Mouse (Mus musculus) forebrain, embryonic 16.5 days (tissue): ENCODE measurements around the gene Rab42. TPM values are rescaled to one million over a fixed set of nuclear protein-coding genes. Genes with fewer than 3 reads are reported as not detected.

Source experiments
- ATAC-seq: fragments of 200-750 bp; cut with Nextera tagmentation; 2 replicates; pipeline ENCODE4 v1.8.0; 2017; ENCODE audit warnings: mild to moderate bottlenecking, moderate library complexity
- H3K27ac ChIP-seq: fragments of 300-500 bp; sonication (generic); 2 replicates; pipeline ENCODE4 v1.5.1; 2014; ENCODE audit warnings: low read length, control low read depth
- H3K27me3 ChIP-seq: fragments of 300-500 bp; sonication (generic); replicated peaks from 2 replicates; pipeline ENCODE4 v1.6.1; 2014; ENCODE audit warnings: low read length; ENCODE audit not compliant: control insufficient read depth, insufficient read depth
- H3K36me3 ChIP-seq: fragments of 300-500 bp; sonication (generic); 2 replicates; pipeline ENCODE4 v1.6.1; 2014; ENCODE audit not compliant: control insufficient read depth, insufficient read depth
- H3K4me1 ChIP-seq: fragments of 300-500 bp; sonication (generic); replicated peaks from 2 replicates; pipeline ENCODE4 v1.6.1; 2014; ENCODE audit warnings: low read length; ENCODE audit not compliant: control insufficient read depth, insufficient read depth
- H3K4me2 ChIP-seq: fragments of 300-500 bp; sonication (generic); 2 replicates; pipeline ENCODE4 v1.6.1; 2014; ENCODE audit warnings: mild to moderate bottlenecking, low read length, control low read depth
- H3K4me3 ChIP-seq: fragments of 300-500 bp; sonication (generic); replicated peaks from 2 replicates; pipeline ENCODE4 v1.5.1; 2014; ENCODE audit warnings: mild to moderate bottlenecking, low read length, control low read depth
- H3K9ac ChIP-seq: fragments of 300-500 bp; sonication (generic); replicated peaks from 2 replicates; pipeline ENCODE4 v1.6.1; 2014; ENCODE audit warnings: low read depth, low read length, control low read depth
- H3K9me3 ChIP-seq: fragments of 300-500 bp; sonication (generic); 2 replicates; pipeline ENCODE4 v1.6.1; 2016; ENCODE audit warnings: low read length; ENCODE audit not compliant: control insufficient read depth
- WGBS: fragments of 180-500 bp; shearing (Covaris S2); extraction: QIAGEN DNeasy Blood & Tissue Kit; methylation state at CpG from one replicate; pipeline ENCODE4 v1.1.7; 2014; 5-methylcytosine and 5-hydroxymethylcytosine counted together
- polyA plus RNA-seq: library from polyadenylated mRNA; unstranded; fragments of >200 nt; fragmentation: Nextera tagmentation; extraction: Ambion mirVana; gene quantifications from 2 replicates; pipeline ENCODE4 v1.2.1, GENCODE M21; 2015

The Rab42 gene
- polyA plus RNA-seq, 1 experiment from 2014 or later, result 1.4 TPM

- WGBS, result under 1% methylated on average over 82 of the region's 83 CpGs
- peak overlapping the region; percentile 80 for H3K4me3 ChIP-seq
- H3K27ac ChIP-seq, result 0 out of 2 replicates have a peak overlapping the region, but pooled peaks have one; percentile 21
- H3K4me1 ChIP-seq, result peaks cover 16% of the 10 kb centered on the region
- no peaks in the 10 kb centered on the region for H3K27me3 ChIP-seq
- ATAC-seq, result peak; percentile 91
- peak overlapping the region; percentile 78 for H3K9ac ChIP-seq
- H3K9me3 ChIP-seq, result no peaks in the 10 kb centered on the region
- H3K4me2 ChIP-seq, result peak overlapping the region; percentile 90
- no peaks in the 10 kb centered on the region for H3K36me3 ChIP-seq
These were observed 42.1 kb upstream of the Rab42 start for GRCm38 (mm10) chr4:132345135-132345842.

- Histone ChIP-seq H3K4me3 (peak overlapping the region; percentile 80), H3K36me3 (no peaks in the 10 kb centered on the region), H3K4me2 (peak overlapping the region; percentile 90), H3K4me1 (peaks cover 16% of the 10 kb centered on the region), H3K9ac (peak overlapping the region; percentile 78), H3K27ac (no peak overlapping the region), H3K27me3 (no peaks in the 10 kb centered on the region), H3K9me3 (no peaks in the 10 kb centered on the region)
- WGBS, result 7% methylated on average over 13 of the region's 13 CpGs
- peak; percentile 13; the same call in 1 of the 2 replicates for ATAC-seq
These were observed 41.4 kb upstream of the Rab42 start for GRCm38 (mm10) chr4:132344403-132345134.

GRCm38 (mm10) chr4:132341451-132341850, 38.3 kb upstream of the Rab42 start:
- no peak overlapping the region for H3K4me2 ChIP-seq
- H3K27me3 ChIP-seq, result no peaks in the 10 kb centered on the region
- no peaks in the 10 kb centered on the region for H3K9me3 ChIP-seq
- no peak overlapping the region for H3K27ac ChIP-seq
- no peak overlapping the region for H3K4me3 ChIP-seq
- H3K9ac ChIP-seq, result no peak overlapping the region
- peaks cover 16% of the 10 kb centered on the region for H3K4me1 ChIP-seq
- WGBS, result 91% methylated on average over 3 of the region's 3 CpGs
- no peak for ATAC-seq
- H3K36me3 ChIP-seq, result peaks cover 2% of the 10 kb centered on the region; the same call in 1 of the 2 replicates

GRCm38 (mm10) chr4:132338943-132339342, 35.8 kb upstream of the Rab42 start:
- no peak for ATAC-seq
- no peak overlapping the region for H3K9ac ChIP-seq
- 89% methylated on average over 13 of the region's 13 CpGs for WGBS
- no peaks in the 10 kb centered on the region for H3K27me3 ChIP-seq
- peaks cover 6% of the 10 kb centered on the region for H3K4me1 ChIP-seq
- no peak overlapping the region for H3K4me2 ChIP-seq
- H3K27ac ChIP-seq, result no peak overlapping the region
- H3K36me3 ChIP-seq, result peaks cover 7% of the 10 kb centered on the region
- no peaks in the 10 kb centered on the region for H3K9me3 ChIP-seq
- H3K4me3 ChIP-seq, result no peak overlapping the region

GRCm38 (mm10) chr4:132332880-132333279, 29.7 kb upstream of the Rab42 start:
- H3K27ac ChIP-seq, result no peak overlapping the region
- no peak overlapping the region for H3K9ac ChIP-seq
- WGBS, result 93% methylated on average over 6 of the region's 6 CpGs
- H3K36me3 ChIP-seq, result peaks cover 13% of the 10 kb centered on the region; the same call in 1 of the 2 replicates
- no peaks in the 10 kb centered on the region for H3K27me3 ChIP-seq
- no peak overlapping the region for H3K4me3 ChIP-seq
- H3K4me2 ChIP-seq, result no peak overlapping the region
- peaks cover 11% of the 10 kb centered on the region for H3K4me1 ChIP-seq
- H3K9me3 ChIP-seq, result no peaks in the 10 kb centered on the region
- ATAC-seq, result no peak

- Histone ChIP-seq H3K36me3 (peaks cover 13% of the 10 kb centered on the region; the same call in 1 of the 2 replicates), H3K4me2 (no peak overlapping the region), H3K9me3 (no peaks in the 10 kb centered on the region), H3K4me3 (no peak overlapping the region), H3K27me3 (no peaks in the 10 kb centered on the region), H3K4me1 (peaks cover 12% of the 10 kb centered on the region), H3K27ac (no peak overlapping the region), H3K9ac (no peak overlapping the region)
- no peak for ATAC-seq
- 87% methylated on average over 3 of the region's 3 CpGs for WGBS
These were observed 28.8 kb upstream of the Rab42 start for GRCm38 (mm10) chr4:132331960-132332359.

- Histone ChIP-seq H3K27me3 (no peaks in the 10 kb centered on the region), H3K9me3 (no peaks in the 10 kb centered on the region), H3K36me3 (peaks cover 15% of the 10 kb centered on the region), H3K27ac (peak overlapping the region; percentile 68), H3K4me1 (peaks cover 12% of the 10 kb centered on the region), H3K9ac (peak overlapping the region; percentile 90), H3K4me2 (peak overlapping the region; percentile 79), H3K4me3 (peak overlapping the region; percentile 81)
- 7% methylated on average over 10 of the region's 10 CpGs for WGBS
- ATAC-seq, result no peak
These were observed 26.7 kb upstream of the Rab42 start for GRCm38 (mm10) chr4:132329835-132330354.

GRCm38 (mm10) chr4:132329115-132329834, 26.1 kb upstream of the Rab42 start, which contains the start of gene Trnau1ap:
Gene Trnau1ap (minus strand): TSS chr4:132329538.
- Histone ChIP-seq H3K4me2 (peak within 1 kb of the TSS; percentile 79), H3K36me3 (peaks cover 17% of the 10 kb centered on the region), H3K27me3 (no peaks in the 10 kb centered on the region), H3K9ac (peak within 1 kb of the TSS; percentile 90), H3K27ac (peak within 1 kb of the TSS; percentile 68), H3K4me1 (peaks cover 12% of the 10 kb centered on the region), H3K4me3 (peak within 1 kb of the TSS; percentile 81), H3K9me3 (no peaks in the 10 kb centered on the region)
- peak; percentile 97 for ATAC-seq
- WGBS, result under 1% methylated on average over 52 of the region's 52 CpGs
